In genomic region chr16:87567572-87567971, GRCm38 (mm10) we compare ENCODE assay signal across 8 mouse cellular contexts. TPM values are rescaled to one million over a fixed set of nuclear protein-coding genes. Genes with fewer than 3 reads are reported as not detected.
DNase-seq lines count a peak whose midpoint lies in the region; ATAC-seq and TF ChIP-seq lines count a peak whose summit lies in the region.

No protein-coding gene starts in this region.

- no peaks in the 10 kb centered on the region for H3K9me3 ChIP-seq in midbrain, embryonic 15.5 days

- TF ChIP-seq CTCF in C2C12 (IDR thresholded peaks at IDR 0.05; ENCODE audit: control insufficient read depth, insufficient read depth, insufficient read length), result no peak

- ATAC-seq in megakaryocyte-erythroid progenitor cell, adult 5-6 weeks (replicated peaks; ENCODE audit: low FRiP score, low TSS enrichment, poor library complexity, severe bottlenecking), result no peak
- no peak for ATAC-seq in midbrain, embryonic 15.5 days (replicated peaks)

- H3K79me2 ChIP-seq in C2C12 (ENCODE audit: control insufficient read depth, insufficient read depth), result no peaks in the 10 kb centered on the region

- H3K79me3 ChIP-seq in C2C12 (ENCODE audit: low read depth), result no peaks in the 10 kb centered on the region

- WGBS in midbrain, embryonic 15.5 days, result 77% methylated on average over 13 of the region's 13 CpGs

- H3K27me3 ChIP-seq in C2C12 (ENCODE audit: control insufficient read depth, insufficient read depth, insufficient read length), result no peaks in the 10 kb centered on the region
- H3K27me3 ChIP-seq in midbrain, embryonic 15.5 days (replicated peaks), result no peaks in the 10 kb centered on the region

- no peak overlapping the region for H3K9ac ChIP-seq in midbrain, embryonic 15.5 days

- H3K4me3 ChIP-seq in C2C12 (ENCODE audit: insufficient read depth, poor library complexity, severe bottlenecking), result no peak overlapping the region
- H3K4me3 ChIP-seq in midbrain, embryonic 15.5 days, result no peak overlapping the region

- no peak overlapping the region for H3ac ChIP-seq in C2C12 (ENCODE audit: control insufficient read depth, insufficient read length, low read depth)

- H3K4me1 ChIP-seq in midbrain, embryonic 15.5 days, result no peaks in the 10 kb centered on the region

- no peak overlapping the region for H3K27ac ChIP-seq in midbrain, embryonic 15.5 days

- no peak overlapping the region for H3K4me2 ChIP-seq in midbrain, embryonic 15.5 days

- DNase-seq in brain, embryonic 18.5 days (ENCODE audit: low read depth, low spot score), result peak; percentile 75
- peak; percentile 37 to 44 for DNase-seq in frontal cortex, postnatal 10 days (ENCODE audit: low spot score in 2 of 2)
- DNase-seq in left cerebral cortex, postnatal 14 days (ENCODE audit: low spot score in 2 of 2), result peak; percentile 62 to 69
- DNase-seq in neural tube, embryonic 10.5 days (ENCODE audit: extremely low spot score, low spot score), result no peak
- DNase-seq in adrenal gland, adult 2 months, result no peak

- intact Hi-C loops in left cerebral cortex, postnatal 14 days (cut with DNase I), result no loop called here

- no peaks in the 10 kb centered on the region for H3K36me3 ChIP-seq in C2C12 (ENCODE audit: control insufficient read depth, insufficient read depth)
- H3K36me3 ChIP-seq in midbrain, embryonic 15.5 days (replicated peaks), result no peaks in the 10 kb centered on the region

TF ChIP-seq in C2C12, 6 proteins besides CTCF, POLR2A, EP300 and RAD21:
- peak; percentile 78 for TF ChIP-seq MYOD1 (IDR thresholded peaks at IDR 0.05; ENCODE audit: control insufficient read depth, insufficient read length, low read depth)
- no peak for TF ChIP-seq MYOG (IDR thresholded peaks at IDR 0.05; ENCODE audit: control insufficient read depth, extremely low read depth, insufficient read length)
- no peak for TF ChIP-seq CEBPB (IDR thresholded peaks at IDR 0.05; ENCODE audit: low read depth)
- TF ChIP-seq FOSL1 (IDR thresholded peaks at IDR 0.05; ENCODE audit: insufficient read depth, low read length, poor library complexity, severe bottlenecking), result peak; percentile 21

RNA-seq across cellular contexts. Expression of gene Map3k7cl, which starts 14.4 kb away (rescaled TPM):
- polyA plus RNA-seq in C2C12 (2012; fragmentation: generic; extraction: Trizol), result 0.11 TPM
- under 1 TPM; 0.66 to 0.77 TPM for total RNA-seq in left cerebral cortex, postnatal 14 days (2021)
- total RNA-seq in megakaryocyte-erythroid progenitor cell, adult 5-6 weeks (2014; fragmentation: Nextera tagmentation), result not detected in 2 replicates
- not detected in 2 replicates for total RNA-seq in megakaryocyte-erythroid progenitor cell, adult 5-6 weeks (2017)
- 1 to 10 TPM in 1 of 2 experiments, under 1 TPM in 1; 0.72 to 1.4 TPM for total RNA-seq in adrenal gland, adult 2 months (2021)
- polyA plus RNA-seq in adrenal gland, adult 2 months (2012; rRNA removed), result 0.69 and 0.89 TPM in 2 replicates
- 0.10 and 0.14 TPM in 2 replicates for polyA plus RNA-seq in midbrain, embryonic 15.5 days (2015; fragmentation: Nextera tagmentation; extraction: Ambion mirVana)

Comparison
In these comparisons a context has a peak if more than half of its experiments do, and no peak if none do; other contexts are left out.
1. DNase-seq: peak in brain, embryonic 18.5 days (single experiment), frontal cortex, postnatal 10 days (2 of 2) and left cerebral cortex, postnatal 14 days (2 of 2); none in neural tube, embryonic 10.5 days (single experiment) and adrenal gland, adult 2 months (single experiment).